Mouse (Mus musculus) MEL (cell line): ENCODE results near the gene Gm20671. TPM values are rescaled to one million over a fixed set of nuclear protein-coding genes. Genes with fewer than 3 reads are reported as not detected.
"Not testable (repeated sequence)": the region's sequence is repeated elsewhere in the genome, so short reads cannot be mapped to it uniquely, and the experiment has no call there.

Experiments used
- DNase-seq: peaks from one replicate; pipeline ENCODE4 v3.0.0; 2011; ENCODE audit warnings: low read depth, low spot score
- H3K27ac ChIP-seq: 2 replicates; pipeline ENCODE4 v1.5.1; 2012; ENCODE audit warnings: low read depth, mild to moderate bottlenecking, control low read depth, low read length, moderate library complexity; ENCODE audit not compliant: control insufficient read depth
- H3K27me3 ChIP-seq, 2 experiments: fragments of 150-350 bp in 1 of 2; sonication (generic) in 1 of 2; 2 replicates each; pipeline ENCODE4 v1.6.1; 2012; ENCODE audit warnings: low read length in 2 of 2, mild to moderate bottlenecking in 2 of 2, improper control_type of control experiment in 1 of 2, moderate library complexity in 1 of 2; ENCODE audit not compliant: insufficient read depth in 2 of 2, control insufficient read depth in 1 of 2
- H3K36me3 ChIP-seq, 2 experiments: 2 replicates each; pipeline ENCODE4 v1.6.1; 2012 to 2014; ENCODE audit warnings: low read length in 2 of 2, improper control_type of control experiment in 1 of 2, inconsistent platforms in 1 of 2, mild to moderate bottlenecking in 1 of 2; ENCODE audit not compliant: insufficient read depth in 2 of 2, control insufficient read depth in 1 of 2
- H3K4me1 ChIP-seq, 2 experiments: fragments of 150-350 bp in 1 of 2; sonication (generic) in 1 of 2; 2 replicates each; pipeline ENCODE4 v1.6.1; 2012; ENCODE audit warnings: low read length in 2 of 2, improper control_type of control experiment in 1 of 2, mild to moderate bottlenecking in 1 of 2; ENCODE audit not compliant: insufficient read depth in 2 of 2, control insufficient read depth in 1 of 2
- H3K4me3 ChIP-seq, 2 experiments: fragments of 150-350 bp in 1 of 2; sonication (generic) in 1 of 2; 2 replicates each; pipeline ENCODE4 v1.5.1; 2012; ENCODE audit warnings: low read depth in 2 of 2, low read length in 2 of 2, mild to moderate bottlenecking in 2 of 2, moderate library complexity in 2 of 2, control low read depth in 1 of 2, improper control_type of control experiment in 1 of 2; ENCODE audit not compliant: control insufficient read depth in 1 of 2, insufficient read depth in 1 of 2
- H3K79me2 ChIP-seq: 2 replicates; pipeline ENCODE4 v1.6.1; 2012; ENCODE audit warnings: mild to moderate bottlenecking, low read length, moderate library complexity; ENCODE audit not compliant: control insufficient read depth, poor library complexity, insufficient read depth
- H3K9ac ChIP-seq: 2 replicates; pipeline ENCODE4 v1.6.1; 2012; ENCODE audit warnings: low read depth, mild to moderate bottlenecking, control low read depth, low read length, moderate library complexity; ENCODE audit not compliant: control insufficient read depth, poor library complexity, severe bottlenecking
- H3K9me3 ChIP-seq: fragments of 150-350 bp; sonication (generic); replicated peaks from 2 replicates; pipeline ENCODE4 v1.6.1; 2012; ENCODE audit warnings: mild to moderate bottlenecking, low read length, improper control_type of control experiment, moderate library complexity; ENCODE audit not compliant: insufficient read depth
- BHLHE40 ChIP-seq: IDR thresholded peaks from 2 replicates; pipeline ENCODE4 v1.6.1; 2012; ENCODE audit warnings: low read depth, mild to moderate bottlenecking, inconsistent platforms, low read length, improper control_type of control experiment, borderline replicate concordance
- CHD1 ChIP-seq: IDR thresholded peaks from 2 replicates; pipeline ENCODE4 v1.6.1; 2012; ENCODE audit warnings: low read depth, mild to moderate bottlenecking, inconsistent platforms, low read length, improper control_type of control experiment
- CHD2 ChIP-seq: IDR thresholded peaks from 2 replicates; pipeline ENCODE4 v1.6.1; 2011; ENCODE audit warnings: low read length, improper control_type of control experiment
- E2F4 ChIP-seq: IDR thresholded peaks from 2 replicates; pipeline ENCODE4 v1.6.1; 2011; ENCODE audit warnings: low read depth, low read length, improper control_type of control experiment, borderline replicate concordance
- EP300 ChIP-seq, 2 experiments: IDR thresholded peaks; 2 replicates each; pipeline ENCODE4 v1.6.1; 2011; ENCODE audit warnings: improper control_type of control experiment in 2 of 2, low read length in 2 of 2, low read depth in 1 of 2, mild to moderate bottlenecking in 1 of 2
- ETS1 ChIP-seq: IDR thresholded peaks from 2 replicates; pipeline ENCODE4 v1.6.1; 2012; ENCODE audit warnings: low read depth, mild to moderate bottlenecking, inconsistent platforms, low read length, improper control_type of control experiment, moderate library complexity
- HCFC1 ChIP-seq: IDR thresholded peaks from 2 replicates; pipeline ENCODE4 v1.6.1; 2012; ENCODE audit warnings: low read depth, mild to moderate bottlenecking, inconsistent platforms, low read length, improper control_type of control experiment, moderate library complexity
- JUND ChIP-seq: IDR thresholded peaks from 2 replicates; pipeline ENCODE4 v1.6.1; 2011; ENCODE audit warnings: low read depth, mild to moderate bottlenecking, improper control_type of control experiment, low read length
- MAFK ChIP-seq: IDR thresholded peaks from 2 replicates; pipeline ENCODE4 v1.6.1; 2011; ENCODE audit warnings: low read depth, mild to moderate bottlenecking, low read length, improper control_type of control experiment, borderline replicate concordance
- MAX ChIP-seq: IDR thresholded peaks from 2 replicates; pipeline ENCODE4 v1.6.1; 2011; ENCODE audit warnings: low read length, improper control_type of control experiment
- MAZ ChIP-seq: IDR thresholded peaks from 2 replicates; pipeline ENCODE4 v1.6.1; 2012; ENCODE audit warnings: low read depth, mild to moderate bottlenecking, inconsistent platforms, low read length, improper control_type of control experiment
- MXI1 ChIP-seq: IDR thresholded peaks from 2 replicates; pipeline ENCODE4 v1.6.1; 2011; ENCODE audit warnings: mild to moderate bottlenecking, low read depth, low read length, improper control_type of control experiment
- MYB ChIP-seq: IDR thresholded peaks from 2 replicates; pipeline ENCODE4 v1.6.1; 2011; ENCODE audit warnings: mild to moderate bottlenecking, low read depth, low read length, improper control_type of control experiment
- NELFE ChIP-seq: IDR thresholded peaks from 2 replicates; pipeline ENCODE4 v1.6.1; 2011; ENCODE audit warnings: low read depth, low read length, improper control_type of control experiment
- POLR2A ChIP-seq, 2 experiments: IDR thresholded peaks; 2 replicates each; pipeline ENCODE4 v1.6.1; 2011 to 2012; ENCODE audit warnings: low read length in 2 of 2, mild to moderate bottlenecking in 2 of 2, control low read depth in 1 of 2, improper control_type of control experiment in 1 of 2, low read depth in 1 of 2, moderate library complexity in 1 of 2; ENCODE audit not compliant: control insufficient read depth in 1 of 2, insufficient read depth in 1 of 2, poor library complexity in 1 of 2
- POLR2AphosphoS2 ChIP-seq: IDR thresholded peaks from 2 replicates; pipeline ENCODE4 v1.6.1; 2011; ENCODE audit warnings: low read length, improper control_type of control experiment
- POLR2AphosphoS5 ChIP-seq: IDR thresholded peaks from 2 replicates; pipeline ENCODE4 v1.6.1; 2012; ENCODE audit warnings: low read depth, borderline replicate concordance, mild to moderate bottlenecking, inconsistent platforms, low read length, moderate library complexity, mixed read lengths
- RAD21 ChIP-seq: IDR thresholded peaks from 2 replicates; pipeline ENCODE4 v1.6.1; 2011; ENCODE audit warnings: mild to moderate bottlenecking, low read depth, low read length, improper control_type of control experiment
- RCOR1 ChIP-seq: IDR thresholded peaks from 2 replicates; pipeline ENCODE4 v1.6.1; 2012; ENCODE audit warnings: low read depth, mild to moderate bottlenecking, inconsistent platforms, low read length, improper control_type of control experiment
- SMC3 ChIP-seq: IDR thresholded peaks from 2 replicates; pipeline ENCODE4 v1.6.1; 2011; ENCODE audit warnings: low read depth, low read length, improper control_type of control experiment
- TBP ChIP-seq: IDR thresholded peaks from 2 replicates; pipeline ENCODE4 v1.8.0; 2011; ENCODE audit warnings: low read depth, low read length, improper control_type of control experiment
- UBTF ChIP-seq: IDR thresholded peaks from 2 replicates; pipeline ENCODE4 v1.6.1; 2012; ENCODE audit warnings: low read depth, mild to moderate bottlenecking, inconsistent platforms, low read length, improper control_type of control experiment, moderate library complexity, borderline replicate concordance; ENCODE audit not compliant: insufficient read depth
- USF1 ChIP-seq: IDR thresholded peaks from 2 replicates; pipeline ENCODE4 v1.6.1; 2014; ENCODE audit warnings: low read depth, mild to moderate bottlenecking, inconsistent platforms, low read length, improper control_type of control experiment, moderate library complexity
- USF2 ChIP-seq, 2 experiments: IDR thresholded peaks; 2 replicates each; pipeline ENCODE4 v1.6.1; 2011 to 2012; ENCODE audit warnings: improper control_type of control experiment in 2 of 2, low read length in 2 of 2, borderline replicate concordance in 1 of 2, inconsistent platforms in 1 of 2, low read depth in 1 of 2, mild to moderate bottlenecking in 1 of 2; ENCODE audit not compliant: insufficient read depth in 1 of 2
- ZC3H11A ChIP-seq: IDR thresholded peaks from 2 replicates; pipeline ENCODE4 v1.6.1; 2012; ENCODE audit warnings: low read depth, mild to moderate bottlenecking, inconsistent platforms, low read length, improper control_type of control experiment
- ZKSCAN1 ChIP-seq: IDR thresholded peaks from 2 replicates; pipeline ENCODE4 v1.6.1; 2012; ENCODE audit warnings: low read depth, mild to moderate bottlenecking, inconsistent platforms, low read length, improper control_type of control experiment, moderate library complexity
- ZMIZ1 ChIP-seq: IDR thresholded peaks from 2 replicates; pipeline ENCODE4 v1.6.1; 2012; ENCODE audit warnings: low read depth, mild to moderate bottlenecking, inconsistent platforms, low read length, improper control_type of control experiment, moderate library complexity
- polyA plus RNA-seq, 2 experiments: library from polyadenylated mRNA; stranded (reverse) in 1 of 2; unstranded in 1 of 2; fragments of >175 nt in 1 of 2; fragments of >200 nt in 1 of 2; gene quantifications; 2 replicates each; pipeline versions ENCODE4 v1.2.1 to v1.2.4; 2012; ENCODE audit warnings: low replicate concordance in 2 of 2, low read depth in 1 of 2; ENCODE audit not compliant: insufficient read length in 2 of 2, insufficient read depth in 1 of 2, missing spikeins in 1 of 2
- total RNA-seq: library from RNA; depleted of rRNA; stranded (reverse); fragments of 300-350 nt; gene quantifications from 2 replicates; pipeline ENCODE4 v1.2.3, GENCODE M21; 2012

Gene Gm20671
- total and polyA plus RNA-seq, 3 experiments = 7.3 TPM; not detected in 2

- peaks cover 6 to 11% of the 10 kb centered on the region in 2 experiments for H3K4me1 ChIP-seq
- no peak for TF ChIP-seq ETS1
- H3K9me3 ChIP-seq = no peaks in the 10 kb centered on the region
- no peaks in the 10 kb centered on the region for H3K27me3 ChIP-seq
- peaks cover 0 to 21% of the 10 kb centered on the region in 2 experiments; a peak in 3 of 4 replicates for H3K36me3 ChIP-seq
- no peak overlapping the region for H3K4me3 ChIP-seq
- no peaks in the 10 kb centered on the region for H3K79me2 ChIP-seq
- no peak overlapping the region for H3K27ac ChIP-seq
- DNase-seq = no peak
- H3K9ac ChIP-seq = no peak overlapping the region
Observed at GRCm38 (mm10) chr5:32760787-32761186, 66.1 kb downstream of the Gm20671 start.

GRCm38 (mm10) chr5:32760352-32760751 is 66.6 kb downstream of the Gm20671 start:
- not testable (repeated sequence) for H3K9me3 ChIP-seq, DNase-seq, H3K9ac ChIP-seq, H3K4me3 ChIP-seq, H3K27me3 ChIP-seq, H3K27ac ChIP-seq, H3K79me2 ChIP-seq
- Histone ChIP-seq H3K4me1 (peaks cover 6 to 11% of the 10 kb centered on the region in 2 experiments), H3K36me3 (peaks cover 0 to 21% of the 10 kb centered on the region in 2 experiments; a peak in 3 of 4 replicates)

DNA sequence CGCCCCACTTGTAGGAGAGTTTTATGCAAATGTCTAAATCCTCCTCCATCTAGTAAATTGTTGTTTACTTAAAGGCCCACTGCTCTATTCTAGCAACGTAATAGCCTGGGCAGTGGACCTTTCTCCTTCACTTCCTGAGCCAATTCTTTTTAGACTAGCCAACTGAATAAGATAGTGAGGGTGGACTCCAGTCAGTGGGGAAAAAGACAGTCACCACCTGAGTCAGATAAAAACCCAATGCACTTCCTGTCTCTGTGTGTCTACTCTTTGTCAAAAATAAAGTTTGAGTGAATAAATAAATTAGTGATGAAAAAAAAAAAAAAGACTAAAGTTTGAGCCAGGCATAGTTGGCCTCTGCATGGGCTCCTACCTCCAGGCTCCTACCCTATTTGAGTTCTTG is 67.2 kb downstream of the Gm20671 start:
- Histone ChIP-seq H3K4me3 (no peak overlapping the region), H3K4me1 (peaks cover 6 to 11% of the 10 kb centered on the region in 2 experiments), H3K9ac (no peak overlapping the region), H3K36me3 (peaks cover 0 to 21% of the 10 kb centered on the region in 2 experiments; a peak in 3 of 4 replicates), H3K27ac (no peak overlapping the region), H3K79me2 (no peaks in the 10 kb centered on the region), H3K27me3 (no peaks in the 10 kb centered on the region), H3K9me3 (no peaks in the 10 kb centered on the region)
- peak; percentile 28 for DNase-seq
- TF ChIP-seq MAZ (no peak), POLR2AphosphoS5 (no peak), MYB (no peak), UBTF (no peak), CHD1 (no peak), EP300 (IDR thresholded peaks at IDR 0.05; ENCODE audit: low read depth in 1 of 2, low read length in 2 of 2) (peak in 1 of 2 experiments; percentile 38; a peak in 1 of 4 replicates), BHLHE40 (no peak), POLR2AphosphoS2 (no peak), ZC3H11A (no peak), SMC3 (no peak), MXI1 (no peak), POLR2A (IDR thresholded peaks at IDR 0.05; ENCODE audit: control insufficient read depth in 1 of 2, insufficient read depth in 1 of 2, low read depth in 1 of 2, low read length in 2 of 2, poor library complexity in 1 of 2) (no peak), E2F4 (no peak), ETS1 (no peak), RAD21 (no peak), HCFC1 (0 out of 2 replicates have a peak, but pooled peaks have one; percentile 15), NELFE (no peak), TBP (no peak), RCOR1 (no peak), ZMIZ1 (no peak), USF2 (IDR thresholded peaks at IDR 0.05; ENCODE audit: borderline replicate concordance in 1 of 2, insufficient read depth in 1 of 2, low read depth in 1 of 2, low read length in 2 of 2) (no peak), JUND (no peak), MAFK (no peak), USF1 (no peak), CHD2 (no peak), MAX (no peak), ZKSCAN1 (no peak)
